12 mouse cellular contexts compared by ENCODE assay signal in the genomic region with DNA sequence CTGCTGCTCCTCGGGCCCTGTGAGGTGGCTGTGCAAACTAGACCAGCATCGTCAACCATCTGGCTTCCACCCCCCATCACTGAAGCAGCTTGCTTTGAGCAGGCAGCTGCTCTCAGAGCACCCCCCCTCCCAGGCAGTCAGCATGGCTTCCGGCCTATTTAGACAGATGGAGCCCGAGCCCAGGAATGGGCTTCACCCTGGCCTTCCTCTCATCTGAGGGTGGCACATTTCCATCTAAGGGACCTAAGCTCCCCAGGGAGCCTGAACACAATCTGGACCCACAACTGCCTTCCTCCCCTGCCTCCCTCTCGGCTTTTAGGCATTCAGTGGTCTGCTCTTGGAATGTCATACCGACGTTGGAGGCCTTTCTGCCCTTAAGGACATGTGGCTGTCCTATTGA. TPM values are rescaled to one million over a fixed set of nuclear protein-coding genes. Genes with fewer than 3 reads are reported as not detected.
A peak's percentile ranks its signal among the peaks of the same experiment; 100 is the strongest.
DNase-seq lines count a peak whose midpoint lies in the region; ATAC-seq lines count a peak whose summit lies in the region.
"Had no signal": no experiment of that assay in that cellular context is flagged by ENCODE, and none has a peak within 500 bp of the region (broad histone marks: within the 10 kb centered on the region; RNA-seq: fewer than 3 reads in every experiment).

No protein-coding gene starts in this region.

- intact Hi-C loops in left cerebral cortex, postnatal 10 days (cut with DNase I): no loop called here
- intact Hi-C loops in heart, postnatal 14 days (cut with DNase I): no loop called here

- peak overlapping the region; percentile 6; the same call in 1 of the 2 replicates for H3K27ac ChIP-seq in neural tube, embryonic 13.5 days (replicated peaks)
- H3K27ac ChIP-seq: embryonic facial prominence, embryonic 13.5 days; heart, adult 2 months had no signal

- H3K9ac ChIP-seq in neural tube, embryonic 13.5 days: no peak overlapping the region
- H3K9ac ChIP-seq: embryonic facial prominence, embryonic 13.5 days had no signal

- H3K27me3 ChIP-seq in neural tube, embryonic 13.5 days: no peaks in the 10 kb centered on the region
- H3K27me3 ChIP-seq: embryonic facial prominence, embryonic 13.5 days had no signal

- ATAC-seq in neural tube, embryonic 13.5 days (ENCODE audit: low read depth): no peak

- H3K4me1 ChIP-seq in neural tube, embryonic 13.5 days (replicated peaks): peaks cover 24% of the 10 kb centered on the region
- H3K4me1 ChIP-seq: embryonic facial prominence, embryonic 13.5 days had no signal

- DNase-seq in neural tube, embryonic 10.5 days (ENCODE audit: extremely low spot score, low spot score): no peak
- DNase-seq in frontal cortex, adult 2 months (ENCODE audit: extremely low spot score in 1 of 2, low spot score in 1 of 2): peak; percentile 41 to 69
- DNase-seq in left cerebral cortex, postnatal 10 days (ENCODE audit: extremely low spot score in 1 of 2, low spot score in 2 of 2): peak; percentile 53 to 60
- peak; percentile 77 for DNase-seq in telencephalon, adult 2 months (ENCODE audit: low read depth, low spot score)
- DNase-seq in heart, postnatal 14 days: no peak
- DNase-seq in testis, postnatal 14 days (ENCODE audit: low spot score): no peak
- DNase-seq in adrenal gland, postnatal 14 days: no peak
- DNase-seq: heart, adult 2 months; lung, postnatal 14 days had no signal

- no peaks in the 10 kb centered on the region for H3K36me3 ChIP-seq in neural tube, embryonic 13.5 days
- H3K36me3 ChIP-seq: embryonic facial prominence, embryonic 13.5 days had no signal

- 51% methylated on average over 7 of the region's 7 CpGs for WGBS in neural tube, embryonic 13.5 days

- no peak overlapping the region for H3K4me2 ChIP-seq in neural tube, embryonic 13.5 days
- H3K4me2 ChIP-seq: embryonic facial prominence, embryonic 13.5 days had no signal

- no peak overlapping the region for H3K4me3 ChIP-seq in neural tube, embryonic 13.5 days
- H3K4me3 ChIP-seq: embryonic facial prominence, embryonic 13.5 days; heart, adult 2 months had no signal

- no peaks in the 10 kb centered on the region for H3K9me3 ChIP-seq in neural tube, embryonic 13.5 days
- H3K9me3 ChIP-seq: embryonic facial prominence, embryonic 13.5 days had no signal

RNA-seq across cellular contexts. Expression of a gene that starts 22.1 kb away (rescaled TPM):
- polyA plus RNA-seq in neural tube, embryonic 13.5 days (2015; fragmentation: Nextera tagmentation; extraction: Ambion mirVana): 6.1 and 7.1 TPM in 2 replicates
- polyA plus RNA-seq in frontal cortex, adult 2 months (2012; rRNA removed): 26.0 and 31.8 TPM in 2 replicates
- 10 to 100 TPM; 41.9 to 46.4 TPM for total RNA-seq in left cerebral cortex, postnatal 10 days (2021)
- under 1 TPM in 1 of 2 experiments, not detected in 1; 0.07 TPM for total RNA-seq in heart, postnatal 14 days (2021)
- total RNA-seq in adrenal gland, postnatal 14 days (2021): 1.3 and 1.4 TPM in 2 replicates
- polyA plus RNA-seq: limb, embryonic 11.5 days had no signal

RNA-seq across cellular contexts. Expression of a gene that starts 53.0 kb away (rescaled TPM):
- 17.1 and 23.5 TPM in 2 replicates for polyA plus RNA-seq in neural tube, embryonic 13.5 days (2015; fragmentation: Nextera tagmentation; extraction: Ambion mirVana)
- 35.4 and 41.3 TPM in 2 replicates for polyA plus RNA-seq in frontal cortex, adult 2 months (2012; rRNA removed)
- total RNA-seq in left cerebral cortex, postnatal 10 days (2021): 10 to 100 TPM; 45.0 to 47.8 TPM
- not detected for total RNA-seq in heart, postnatal 14 days (2021)
- 0.59 and 1.1 TPM in 2 replicates for total RNA-seq in adrenal gland, postnatal 14 days (2021)
- total RNA-seq: heart, adult 2 months had no signal
- polyA plus RNA-seq: heart, adult 2 months had no signal

RNA-seq across cellular contexts. Expression of a gene that starts 59.1 kb away (rescaled TPM):
- 1.0 and 1.2 TPM in 2 replicates for polyA plus RNA-seq in neural tube, embryonic 13.5 days (2015; fragmentation: Nextera tagmentation; extraction: Ambion mirVana)
- 3.2 and 4.2 TPM in 2 replicates for polyA plus RNA-seq in frontal cortex, adult 2 months (2012; rRNA removed)
- 1 to 10 TPM; 9.3 to 10.0 TPM for total RNA-seq in left cerebral cortex, postnatal 10 days (2021)
- total RNA-seq in heart, postnatal 14 days (2021): not detected
- 0.41 and 0.60 TPM in 2 replicates for total RNA-seq in adrenal gland, postnatal 14 days (2021)
- total RNA-seq: heart, adult 2 months had no signal

Comparison
In these comparisons a context has a peak if more than half of its experiments do, and no peak if none do; other contexts are left out.
1. DNase-seq: peak in frontal cortex, adult 2 months (2 of 2), left cerebral cortex, postnatal 10 days (2 of 2) and telencephalon, adult 2 months (single experiment); none in neural tube, embryonic 10.5 days (single experiment), heart, postnatal 14 days (0 of 2), testis, postnatal 14 days (single experiment) and adrenal gland, postnatal 14 days (single experiment).
2. RNA of a gene that starts 22.1 kb away (total RNA-seq): 41.9 to 46.4 TPM in left cerebral cortex, postnatal 10 days; 1.3 to 1.4 TPM in adrenal gland, postnatal 14 days and 0.07 TPM in heart, postnatal 14 days; every median in the first group is over 10 times any median in the second.
3. RNA of a gene that starts 53.0 kb away (total RNA-seq): 45.0 to 47.8 TPM in left cerebral cortex, postnatal 10 days; 0.59 to 1.1 TPM in adrenal gland, postnatal 14 days and not detected in heart, postnatal 14 days; every median in the first group is over 10 times any median in the second.